Mouse (Mus musculus) neural tube, embryonic 14.5 days (tissue): ENCODE measurements around the gene Calu. TPM values are rescaled to one million over a fixed set of nuclear protein-coding genes. Genes with fewer than 3 reads are reported as not detected.

ENCODE experiments used
- ATAC-seq: fragments of 200-750 bp; cut with Nextera tagmentation; 2 replicates; pipeline ENCODE4 v1.8.0; 2017; ENCODE audit warnings: low read depth, mild to moderate bottlenecking, moderate TSS enrichment, moderate library complexity
- H3K27ac ChIP-seq: fragments of 300-500 bp; sonication (generic); 2 replicates; pipeline ENCODE4 v1.5.1; 2014; ENCODE audit warnings: low read depth, mild to moderate bottlenecking, control low read depth, low read length, moderate library complexity, mixed read lengths
- H3K27me3 ChIP-seq: fragments of 300-500 bp; sonication (generic); 2 replicates; pipeline ENCODE4 v1.6.1; 2014; ENCODE audit warnings: low read length; ENCODE audit not compliant: control insufficient read depth, insufficient read depth
- H3K36me3 ChIP-seq: fragments of 300-500 bp; sonication (generic); 2 replicates; pipeline ENCODE4 v1.6.1; 2014; ENCODE audit warnings: low read length, mixed read lengths; ENCODE audit not compliant: control insufficient read depth, insufficient read depth
- H3K4me1 ChIP-seq: fragments of 300-500 bp; sonication (generic); 2 replicates; pipeline ENCODE4 v1.6.1; 2014; ENCODE audit warnings: low read length; ENCODE audit not compliant: control insufficient read depth, insufficient read depth
- H3K4me2 ChIP-seq: fragments of 300-500 bp; sonication (generic); 2 replicates; pipeline ENCODE4 v1.6.1; 2014; ENCODE audit warnings: mild to moderate bottlenecking, low read depth, low read length, control low read depth
- H3K4me3 ChIP-seq: fragments of 300-500 bp; sonication (generic); 2 replicates; pipeline ENCODE4 v1.5.1; 2014; ENCODE audit warnings: low read depth, low read length, control low read depth, mixed read lengths
- H3K9ac ChIP-seq: fragments of 300-500 bp; sonication (generic); replicated peaks from 2 replicates; pipeline ENCODE4 v1.6.1; 2014; ENCODE audit warnings: low read depth, mild to moderate bottlenecking, control low read depth, low read length, mixed read lengths
- H3K9me3 ChIP-seq: fragments of 300-500 bp; sonication (generic); 2 replicates; pipeline ENCODE4 v1.6.1; 2016; ENCODE audit warnings: low read length; ENCODE audit not compliant: control insufficient read depth
- WGBS: fragments of 180-500 bp; shearing (Covaris S2); extraction: QIAGEN DNeasy Blood & Tissue Kit; methylation state at CpG from one replicate; pipeline ENCODE4 v1.1.7; 2014; 5-methylcytosine and 5-hydroxymethylcytosine counted together
- polyA plus RNA-seq: library from polyadenylated mRNA; unstranded; fragments of >200 nt; fragmentation: Nextera tagmentation; extraction: Ambion mirVana; gene quantifications from 2 replicates; pipeline ENCODE4 v1.2.1, GENCODE M21; 2014

Calu gene
- polyA plus RNA-seq, 1 experiment from 2014 or later: 141 TPM

GRCm38 (mm10) chr6:29351613-29352012 is 3.7 kb downstream of the Calu start:
- Histone ChIP-seq H3K9me3 (no peaks in the 10 kb centered on the region), H3K27me3 (no peaks in the 10 kb centered on the region), H3K4me1 (peaks cover 7% of the 10 kb centered on the region; the same call in 1 of the 2 replicates), H3K4me3 (no peak overlapping the region), H3K27ac (no peak overlapping the region), H3K4me2 (no peak overlapping the region), H3K36me3 (no peaks in the 10 kb centered on the region), H3K9ac (no peak overlapping the region)
- ATAC-seq: no peak

- no peak for ATAC-seq
- peaks cover 7% of the 10 kb centered on the region; the same call in 1 of the 2 replicates for H3K4me1 ChIP-seq
- H3K9me3 ChIP-seq: no peaks in the 10 kb centered on the region
- H3K9ac ChIP-seq: no peak overlapping the region
- no peak overlapping the region for H3K4me2 ChIP-seq
- no peak overlapping the region for H3K4me3 ChIP-seq
- no peak overlapping the region for H3K27ac ChIP-seq
- 64% methylated on average over 5 of the region's 5 CpGs for WGBS
- H3K36me3 ChIP-seq: no peaks in the 10 kb centered on the region
- H3K27me3 ChIP-seq: no peaks in the 10 kb centered on the region
Observed at GRCm38 (mm10) chr6:29352816-29353215, 4.9 kb downstream of the Calu start.

GRCm38 (mm10) chr6:29359386-29359785 is 11.5 kb downstream of the Calu start:
- H3K27me3 ChIP-seq: no peaks in the 10 kb centered on the region
- H3K4me1 ChIP-seq: no peaks in the 10 kb centered on the region
- no peaks in the 10 kb centered on the region for H3K9me3 ChIP-seq
- no peak overlapping the region for H3K4me3 ChIP-seq
- H3K36me3 ChIP-seq: no peaks in the 10 kb centered on the region
- 99% methylated on average over 3 of the region's 3 CpGs for WGBS
- no peak overlapping the region for H3K4me2 ChIP-seq
- no peak overlapping the region for H3K27ac ChIP-seq
- H3K9ac ChIP-seq: no peak overlapping the region
- ATAC-seq: no peak

GRCm38 (mm10) chr6:29360211-29360610 is 12.3 kb downstream of the Calu start:
- Histone ChIP-seq H3K9ac (no peak overlapping the region), H3K4me3 (no peak overlapping the region), H3K4me1 (no peaks in the 10 kb centered on the region), H3K36me3 (no peaks in the 10 kb centered on the region), H3K9me3 (no peaks in the 10 kb centered on the region), H3K27ac (no peak overlapping the region), H3K4me2 (no peak overlapping the region), H3K27me3 (no peaks in the 10 kb centered on the region)
- ATAC-seq: no peak
- whole genome bisulfite sequencing: 90% methylated on average over 6 of the region's 6 CpGs

GRCm38 (mm10) chr6:29362246-29363128 is 14.6 kb downstream of the Calu start:
- no peak for ATAC-seq
- 56% methylated on average over 7 of the region's 7 CpGs for WGBS

GRCm38 (mm10) chr6:29363129-29363515 is 15.3 kb downstream of the Calu start:
- Histone ChIP-seq H3K27me3 (no peaks in the 10 kb centered on the region), H3K36me3 (peaks cover 11% of the 10 kb centered on the region), H3K9me3 (no peaks in the 10 kb centered on the region), H3K27ac (no peak overlapping the region), H3K9ac (no peak overlapping the region), H3K4me1 (no peaks in the 10 kb centered on the region), H3K4me3 (no peak overlapping the region), H3K4me2 (no peak overlapping the region)
- WGBS: 71% methylated on average over 3 of the region's 3 CpGs
- ATAC-seq: no peak

More at GRCm38 (mm10) chr6:29362246-29363128, 14.6 kb downstream of the Calu start:
- Histone ChIP-seq H3K27ac (no peak overlapping the region), H3K36me3 (peaks cover 11% of the 10 kb centered on the region), H3K9ac (no peak overlapping the region), H3K4me1 (no peaks in the 10 kb centered on the region), H3K9me3 (no peaks in the 10 kb centered on the region), H3K27me3 (no peaks in the 10 kb centered on the region), H3K4me2 (no peak overlapping the region), H3K4me3 (no peak overlapping the region)

GRCm38 (mm10) chr6:29365277-29365676 is 17.4 kb downstream of the Calu start:
- Histone ChIP-seq H3K9me3 (no peaks in the 10 kb centered on the region), H3K27ac (no peak overlapping the region), H3K4me1 (no peaks in the 10 kb centered on the region), H3K27me3 (no peaks in the 10 kb centered on the region), H3K4me2 (no peak overlapping the region), H3K36me3 (peaks cover 11% of the 10 kb centered on the region), H3K9ac (no peak overlapping the region), H3K4me3 (no peak overlapping the region)
- WGBS: 93% methylated on average over 1 of the region's 1 CpGs
- no peak for ATAC-seq

GRCm38 (mm10) chr6:29377386-29377785 is 29.5 kb downstream of the Calu start:
- Histone ChIP-seq H3K4me2 (no peak overlapping the region), H3K9me3 (no peaks in the 10 kb centered on the region), H3K4me3 (no peak overlapping the region), H3K27ac (no peak overlapping the region), H3K36me3 (peaks cover 13% of the 10 kb centered on the region), H3K27me3 (no peaks in the 10 kb centered on the region), H3K9ac (no peak overlapping the region), H3K4me1 (no peaks in the 10 kb centered on the region)
- 95% methylated on average over 4 of the region's 4 CpGs for WGBS
- no peak for ATAC-seq

- Histone ChIP-seq H3K27me3 (no peaks in the 10 kb centered on the region), H3K4me2 (no peak overlapping the region), H3K9ac (no peak overlapping the region), H3K4me1 (no peaks in the 10 kb centered on the region), H3K9me3 (no peaks in the 10 kb centered on the region), H3K27ac (no peak overlapping the region), H3K36me3 (peaks cover 6% of the 10 kb centered on the region), H3K4me3 (no peak overlapping the region)
- ATAC-seq: no peak
- WGBS: 91% methylated on average over 10 of the region's 10 CpGs
Observed at GRCm38 (mm10) chr6:29378678-29379077, 30.8 kb downstream of the Calu start.
